Mouse (Mus musculus) layer of hippocampus, adult 11-12 months (tissue): ENCODE results near the gene Ahnak2.
"Not testable (repeated sequence)": the region's sequence is repeated elsewhere in the genome, so short reads cannot be mapped to it uniquely, and the experiment has no call there.

Experiments
- DNase-seq: peaks from one replicate; pipeline ENCODE4 v3.0.0; 2022; ENCODE audit warnings: low spot score

Ahnak2 gene

GRCm38 (mm10) chr12:112821216-112821615 lies 18.8 kb upstream of the Ahnak2 start:
- DNase-seq: no peak

DNA sequence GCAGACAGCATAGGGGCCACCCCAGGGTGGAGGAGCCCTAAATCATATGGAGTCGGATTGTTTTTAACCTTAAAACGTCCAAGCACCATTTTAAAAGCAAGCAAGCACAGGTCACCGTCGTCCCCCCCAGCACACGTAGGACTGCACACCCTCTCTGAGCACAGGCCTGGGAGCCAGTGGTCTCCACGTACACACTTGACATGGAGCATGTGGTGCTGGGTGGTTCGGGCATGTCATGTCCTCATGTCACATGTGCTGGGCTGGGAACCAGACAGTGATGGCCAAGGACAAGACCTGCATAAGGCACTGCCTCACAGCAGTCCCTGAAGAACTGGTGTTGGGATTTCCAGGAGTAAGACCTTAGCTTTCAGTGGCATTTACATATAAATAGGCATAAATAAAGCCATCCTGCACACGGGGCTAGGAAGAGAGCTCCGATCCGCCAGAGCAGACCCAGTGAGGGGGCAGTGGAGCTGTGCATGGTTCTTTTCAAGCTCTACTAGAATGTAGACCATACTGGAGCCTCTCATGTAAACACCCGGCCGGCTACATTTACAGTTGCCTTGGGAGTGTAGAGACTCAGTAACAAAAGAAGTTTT lies 18.0 kb upstream of the Ahnak2 start:
- no peak for DNase-seq

- DNase-seq: no peak
These were observed 16.7 kb upstream of the Ahnak2 start for GRCm38 (mm10) chr12:112819057-112819662.

- not testable (repeated sequence) for DNase-seq
These were observed 14.4 kb upstream of the Ahnak2 start for GRCm38 (mm10) chr12:112816866-112817265.

GRCm38 (mm10) chr12:112816294-112816693 lies 13.8 kb upstream of the Ahnak2 start:
- DNase-seq: peak; percentile 74

GRCm38 (mm10) chr12:112814682-112815470 lies 12.4 kb upstream of the Ahnak2 start:
- no peak for DNase-seq

DNA sequence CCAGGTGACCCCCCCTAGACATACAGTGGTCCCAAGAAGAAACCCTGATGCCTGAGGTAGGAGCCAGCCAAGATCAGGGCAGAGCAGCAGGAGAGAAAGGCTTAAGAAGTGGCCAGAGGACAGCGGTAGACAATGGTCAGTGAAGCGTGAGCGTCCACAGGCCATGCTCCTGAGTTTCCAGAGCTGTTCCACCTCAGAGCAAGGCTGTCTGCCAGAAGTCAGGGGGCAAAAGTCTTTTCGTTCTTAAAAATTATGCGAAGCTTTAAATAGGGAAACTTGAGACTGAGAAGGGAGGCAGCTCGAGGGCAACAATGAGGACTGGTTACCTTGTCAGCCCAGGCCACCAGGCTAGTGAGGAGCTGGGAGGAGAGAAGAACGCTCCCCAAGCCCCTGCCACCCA lies 10.9 kb upstream of the Ahnak2 start:
- DNase-seq: no peak

DNA sequence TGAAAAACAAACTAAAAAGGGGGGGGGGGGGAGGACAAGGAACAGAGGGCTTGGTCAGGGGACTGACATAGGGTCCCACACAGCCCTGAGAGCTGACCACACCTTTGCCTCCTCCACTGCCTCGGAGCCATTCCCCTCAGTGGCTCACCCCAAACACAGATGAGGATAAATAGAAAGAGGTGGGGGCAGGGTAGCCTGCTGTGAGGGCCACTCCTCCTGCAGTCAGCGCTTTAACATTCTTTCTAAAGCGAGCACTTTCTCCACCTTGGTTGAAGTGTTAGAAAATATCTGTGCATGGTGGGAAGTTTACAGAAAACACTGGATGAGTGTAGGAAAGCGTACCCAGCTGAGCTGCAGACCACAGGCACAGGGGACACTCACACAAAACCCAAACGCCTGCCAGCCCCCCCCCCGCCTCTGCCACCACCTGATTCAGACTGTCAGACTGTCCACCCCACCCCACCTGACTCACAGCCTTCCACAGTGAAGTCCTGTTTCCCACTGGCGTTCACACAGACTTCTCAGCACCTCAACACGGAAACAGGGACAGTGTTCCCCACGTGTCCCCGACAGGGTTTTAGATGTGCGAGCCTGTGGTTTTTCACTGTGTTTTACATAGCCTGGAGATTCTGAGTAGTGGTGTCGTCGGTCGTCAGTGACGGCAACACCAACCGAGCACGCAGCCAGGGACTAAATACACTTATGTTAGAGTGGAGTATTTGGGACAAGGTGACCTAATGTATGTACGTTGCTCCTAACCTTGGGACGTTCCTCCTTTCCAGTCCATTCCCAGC lies 7.8 kb upstream of the Ahnak2 start:
- DNase-seq: no peak

GRCm38 (mm10) chr12:112809641-112810040 lies 7.2 kb upstream of the Ahnak2 start:
- no peak for DNase-seq

DNA sequence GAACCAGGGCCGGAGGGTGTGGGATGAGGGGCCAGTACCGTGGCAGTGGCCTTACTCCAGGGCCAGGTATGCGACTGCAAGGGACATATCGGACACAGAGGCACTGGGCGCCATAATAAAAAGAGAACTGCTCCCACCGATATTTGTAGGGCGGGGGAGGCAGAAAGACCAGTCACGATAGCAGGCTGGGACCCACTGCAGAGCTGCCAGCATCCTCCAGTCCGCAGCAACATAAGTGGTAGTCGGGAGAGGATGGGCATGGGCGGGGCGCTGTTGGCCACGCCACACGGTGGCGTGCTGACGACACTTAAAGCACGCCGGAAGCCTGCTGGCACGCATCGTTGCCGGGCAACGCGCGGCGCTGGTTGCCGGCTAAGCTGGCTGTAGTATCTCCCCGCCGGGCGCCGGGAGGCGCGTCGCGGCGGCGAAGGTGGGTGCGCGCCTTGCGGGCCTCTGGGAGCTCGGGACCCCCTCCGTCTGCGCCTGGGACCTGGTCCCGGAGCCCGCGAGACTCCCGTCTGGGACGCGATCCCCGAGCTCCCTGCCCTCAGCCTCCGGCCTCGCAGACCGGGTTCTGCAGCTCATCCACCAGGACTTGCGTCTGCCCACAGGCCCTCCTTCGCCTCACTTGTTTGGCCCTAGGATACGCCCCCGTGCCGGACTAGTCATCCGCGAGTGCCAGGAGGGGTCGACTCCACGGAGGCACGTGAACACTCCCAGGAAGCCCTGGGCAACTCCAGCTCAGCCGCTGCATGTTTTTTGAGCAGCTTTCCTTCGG lies 6.3 kb upstream of the Ahnak2 start, which contains the start of gene Clba1:
TSS of gene Clba1 (plus strand) at position 351 of the 778 bp plus-strand sequence.
- DNase-seq: peak; percentile 94

DNA sequence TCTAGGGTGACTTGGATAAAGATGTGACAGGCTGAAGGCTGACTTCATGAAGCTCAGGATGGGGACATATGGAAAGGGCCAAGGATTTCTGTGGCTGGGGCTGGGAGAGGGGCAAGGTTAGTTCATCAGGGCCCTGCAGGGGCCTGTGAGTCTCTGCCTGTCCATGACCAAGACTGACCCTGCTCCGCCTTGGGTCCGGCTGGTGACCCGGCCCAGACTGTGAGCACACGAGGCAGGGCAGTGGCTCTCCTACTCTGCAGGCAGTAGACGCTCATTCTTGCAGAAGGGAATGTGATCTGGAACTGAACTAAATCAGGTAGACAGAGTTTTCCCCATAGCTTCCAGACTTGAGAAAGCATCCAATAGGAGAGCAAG lies 5.7 kb upstream of the Ahnak2 start:
- no peak for DNase-seq

- DNase-seq: no peak
These were observed 5.3 kb upstream of the Ahnak2 start for GRCm38 (mm10) chr12:112807796-112808195.

GRCm38 (mm10) chr12:112806044-112806443 lies 3.6 kb upstream of the Ahnak2 start:
- DNase-seq: no peak

DNA sequence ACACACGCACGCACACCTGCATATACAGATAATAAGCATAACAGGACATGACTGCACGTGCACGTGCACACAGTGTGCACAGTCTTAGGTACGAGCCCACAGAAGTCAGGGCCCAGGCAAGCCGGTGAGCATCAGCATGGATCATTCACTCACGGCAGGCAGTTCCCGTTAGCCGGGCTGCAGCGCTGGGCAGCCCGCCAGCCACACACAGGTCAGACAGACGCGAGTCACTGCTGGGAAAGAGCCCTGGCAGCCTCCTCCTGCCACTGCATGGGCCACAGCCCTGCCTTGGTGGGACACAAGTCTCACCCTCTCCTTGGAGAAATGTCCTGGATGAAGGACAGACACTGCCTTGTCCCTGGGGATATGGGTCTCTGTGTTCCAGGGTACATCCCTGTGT lies 1.6 kb upstream of the Ahnak2 start:
- DNase-seq: no peak

GRCm38 (mm10) chr12:112802917-112803316 lies 460 bp upstream of the Ahnak2 start:
- no peak for DNase-seq

- peak; percentile 74 for DNase-seq
These were observed 2.0 kb downstream of the Ahnak2 start for GRCm38 (mm10) chr12:112800476-112800875.

- DNase-seq: no peak
These were observed 3.1 kb downstream of the Ahnak2 start for GRCm38 (mm10) chr12:112799237-112799970.

DNA sequence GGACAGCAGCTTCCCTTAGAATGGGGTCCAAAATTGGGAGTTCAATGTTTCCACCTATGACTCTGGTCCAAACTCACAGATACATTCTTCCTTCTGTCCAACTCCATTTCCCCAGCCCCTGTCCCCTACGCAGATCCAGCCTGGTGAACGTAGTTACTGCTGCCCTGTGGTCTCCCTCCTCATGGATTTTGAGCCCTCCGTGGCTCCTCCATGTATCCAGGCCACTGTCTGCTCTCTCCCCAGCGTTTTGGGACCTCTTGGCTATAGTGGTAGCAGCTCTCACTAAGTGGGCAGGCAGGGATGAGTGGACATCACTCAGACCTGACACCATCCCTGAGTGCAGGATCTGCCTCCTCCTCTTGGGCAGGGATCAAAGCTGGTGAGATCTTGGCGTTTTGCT lies 3.7 kb downstream of the Ahnak2 start:
- no peak for DNase-seq

DNA sequence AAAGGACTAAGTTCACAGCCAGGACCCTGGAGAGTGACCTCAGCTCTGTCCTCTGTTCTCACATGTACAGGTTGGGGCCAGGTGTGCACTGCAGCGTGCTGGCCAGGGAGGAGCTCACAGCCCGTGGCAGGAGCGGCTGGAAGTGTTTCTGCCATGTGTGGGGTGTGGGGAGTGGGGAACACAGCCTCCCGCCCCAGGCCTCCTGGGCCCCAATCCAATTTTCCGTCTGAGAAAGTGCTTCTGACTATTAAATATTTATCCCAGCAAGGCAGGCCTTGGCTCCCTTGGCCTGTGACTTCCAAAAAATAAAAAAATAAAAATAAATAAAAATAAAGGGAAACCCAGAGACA lies 4.2 kb downstream of the Ahnak2 start:
- DNase-seq: no peak

DNA sequence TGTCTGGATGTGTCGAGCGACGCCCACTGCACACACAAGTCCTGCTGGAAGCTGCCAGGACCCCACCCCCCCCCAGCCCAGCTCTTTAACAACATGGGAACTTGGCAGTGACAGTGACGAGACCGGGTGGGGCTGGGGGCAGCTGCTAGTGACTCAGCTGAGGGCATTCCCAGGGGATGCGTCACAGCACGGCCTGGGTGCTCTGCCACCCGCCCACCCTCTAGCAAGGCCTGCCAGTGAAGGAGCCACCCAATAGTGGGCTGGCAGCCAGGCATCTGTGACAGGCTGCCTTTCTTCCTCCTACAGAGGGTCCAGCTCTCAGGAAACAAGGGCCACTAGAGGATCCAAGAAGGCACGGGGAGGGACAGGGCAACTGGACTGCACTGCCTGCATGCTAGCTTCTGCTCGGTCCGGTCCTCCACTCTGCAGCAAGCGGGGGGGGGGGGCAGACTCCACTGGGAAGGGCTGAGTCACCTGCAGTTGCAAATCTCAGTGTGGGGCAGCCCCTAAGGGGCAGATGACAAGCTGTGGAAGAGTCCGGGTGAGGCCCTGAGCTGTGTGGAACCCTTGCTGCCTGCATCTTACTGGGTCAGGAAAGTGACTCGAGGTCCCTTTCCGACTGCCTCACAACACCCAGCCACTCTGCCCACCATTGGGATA lies 4.7 kb downstream of the Ahnak2 start:
- peak; percentile 64 for DNase-seq
